Mouse (Mus musculus) C2C12 (cell line): Measurements from ENCODE around the gene Cntrob. TPM values are rescaled to one million over a fixed set of nuclear protein-coding genes. Genes with fewer than 3 reads are reported as not detected.

Experiments
- H3K27me3 ChIP-seq: one replicate; pipeline ENCODE4 v1.6.1; 2011; ENCODE audit not compliant: control insufficient read depth, insufficient read depth, insufficient read length
- H3K36me3 ChIP-seq: one replicate; pipeline ENCODE4 v1.6.1; 2011; ENCODE audit not compliant: control insufficient read depth, insufficient read depth
- H3K4me3 ChIP-seq: one replicate; pipeline ENCODE4 v1.5.1; 2011; ENCODE audit warnings: mild to moderate bottlenecking, control low read depth; ENCODE audit not compliant: poor library complexity, insufficient read depth, severe bottlenecking
- H3K79me2 ChIP-seq: one replicate; pipeline ENCODE4 v1.6.1; 2011; ENCODE audit not compliant: control insufficient read depth, insufficient read depth
- H3K79me3 ChIP-seq: one replicate; pipeline ENCODE4 v1.6.1; 2011; ENCODE audit warnings: low read depth, control low read depth
- H3ac ChIP-seq: one replicate; pipeline ENCODE3; 2011; ENCODE audit warnings: low read depth; ENCODE audit not compliant: control insufficient read depth, insufficient read length
- CEBPB ChIP-seq: IDR thresholded peaks from one replicate; pipeline ENCODE4 v1.6.1; 2011; ENCODE audit warnings: low read depth, mild to moderate bottlenecking, control low read depth, moderate library complexity
- CTCF ChIP-seq: IDR thresholded peaks from one replicate; pipeline ENCODE4 v1.5.1; 2011; ENCODE audit not compliant: control insufficient read depth, insufficient read depth, insufficient read length
- FOSL1 ChIP-seq: IDR thresholded peaks from one replicate; pipeline ENCODE4 v1.8.0; 2011; ENCODE audit warnings: mild to moderate bottlenecking, low read length; ENCODE audit not compliant: poor library complexity, insufficient read depth, severe bottlenecking
- MAX ChIP-seq: IDR thresholded peaks from one replicate; pipeline ENCODE4 v1.6.1; 2011; ENCODE audit warnings: mild to moderate bottlenecking, control low read depth
- MYOD1 ChIP-seq: IDR thresholded peaks from one replicate; pipeline ENCODE4 v1.6.1; 2011; ENCODE audit warnings: low read depth; ENCODE audit not compliant: control insufficient read depth, insufficient read length
- MYOG ChIP-seq: IDR thresholded peaks from one replicate; pipeline ENCODE4 v1.6.1; 2011; ENCODE audit not compliant: control insufficient read depth, insufficient read length; ENCODE audit errors: extremely low read depth
- USF1 ChIP-seq: IDR thresholded peaks from one replicate; pipeline ENCODE4 v1.6.1; 2011; ENCODE audit warnings: low read depth, mild to moderate bottlenecking, control low read depth, moderate library complexity
- polyA plus RNA-seq: library from polyadenylated mRNA; unstranded; fragments of >200 nt; fragmentation: generic; extraction: Trizol; gene quantifications from one replicate; pipeline ENCODE4 v1.2.1, GENCODE M21; 2012; ENCODE audit warnings: missing spikeins

Gene Cntrob
- polyA plus RNA-seq, 1 experiment = 9.9 TPM

GRCm38 (mm10) chr11:69257072-69257471 lies 66.5 kb downstream of the Cntrob start:
- TF ChIP-seq MYOD1 = peak; percentile 56
- no peak for TF ChIP-seq FOSL1

GRCm38 (mm10) chr11:69254808-69255207 lies 68.8 kb downstream of the Cntrob start:
- no peak for TF ChIP-seq MYOD1
- no peak for TF ChIP-seq USF1
- no peak for TF ChIP-seq FOSL1
- TF ChIP-seq MAX = no peak
- TF ChIP-seq MYOG = no peak
- TF ChIP-seq CEBPB = no peak
- no peak for TF ChIP-seq CTCF
- no peaks in the 10 kb centered on the region for H3K27me3 ChIP-seq
- no peak overlapping the region for H3ac ChIP-seq
- no peak overlapping the region for H3K4me3 ChIP-seq
- no peaks in the 10 kb centered on the region for H3K79me2 ChIP-seq
- no peaks in the 10 kb centered on the region for H3K36me3 ChIP-seq
- H3K79me3 ChIP-seq = no peaks in the 10 kb centered on the region

More at GRCm38 (mm10) chr11:69257072-69257471, 66.5 kb downstream of the Cntrob start:
- H3ac ChIP-seq = no peak overlapping the region
- H3K79me3 ChIP-seq = no peaks in the 10 kb centered on the region
- H3K36me3 ChIP-seq = no peaks in the 10 kb centered on the region
- H3K79me2 ChIP-seq = no peaks in the 10 kb centered on the region
- H3K4me3 ChIP-seq = no peak overlapping the region
- H3K27me3 ChIP-seq = no peaks in the 10 kb centered on the region

GRCm38 (mm10) chr11:69253131-69253530 lies 70.4 kb downstream of the Cntrob start:
- H3K79me2 ChIP-seq = no peaks in the 10 kb centered on the region
- H3K27me3 ChIP-seq = no peaks in the 10 kb centered on the region
- TF ChIP-seq MAX = peak; percentile 49
- TF ChIP-seq USF1 = no peak
- peak; percentile 25 for TF ChIP-seq MYOD1
- TF ChIP-seq CEBPB = no peak
- no peak for TF ChIP-seq MYOG
- no peak for TF ChIP-seq CTCF
- no peak overlapping the region for H3K4me3 ChIP-seq
- no peaks in the 10 kb centered on the region for H3K36me3 ChIP-seq
- no peaks in the 10 kb centered on the region for H3K79me3 ChIP-seq
- no peak overlapping the region for H3ac ChIP-seq

GRCm38 (mm10) chr11:69251953-69252352 lies 71.6 kb downstream of the Cntrob start:
- H3K27me3 ChIP-seq = no peaks in the 10 kb centered on the region
- no peaks in the 10 kb centered on the region for H3K36me3 ChIP-seq
- no peaks in the 10 kb centered on the region for H3K79me3 ChIP-seq
- no peaks in the 10 kb centered on the region for H3K79me2 ChIP-seq
- no peak overlapping the region for H3ac ChIP-seq
- H3K4me3 ChIP-seq = no peak overlapping the region
- no peak for TF ChIP-seq MAX
- no peak for TF ChIP-seq CTCF
- TF ChIP-seq CEBPB = no peak
- TF ChIP-seq USF1 = no peak
- TF ChIP-seq MYOG = no peak
- TF ChIP-seq MYOD1 = no peak
- no peak for TF ChIP-seq FOSL1

- no peaks in the 10 kb centered on the region for H3K79me3 ChIP-seq
- H3K4me3 ChIP-seq = no peak overlapping the region
- H3K27me3 ChIP-seq = no peaks in the 10 kb centered on the region
- H3K36me3 ChIP-seq = no peaks in the 10 kb centered on the region
- H3ac ChIP-seq = no peak overlapping the region
- no peak for TF ChIP-seq USF1
- TF ChIP-seq MAX = no peak
- TF ChIP-seq MYOG = no peak
- TF ChIP-seq CEBPB = no peak
- no peak for TF ChIP-seq MYOD1
- no peak for TF ChIP-seq CTCF
- no peak for TF ChIP-seq FOSL1
- no peaks in the 10 kb centered on the region for H3K79me2 ChIP-seq
Measured at GRCm38 (mm10) chr11:69251135-69251842, 72.3 kb downstream of the Cntrob start.

GRCm38 (mm10) chr11:69250106-69250505 lies 73.5 kb downstream of the Cntrob start:
- H3K36me3 ChIP-seq = no peaks in the 10 kb centered on the region
- H3ac ChIP-seq = no peak overlapping the region
- H3K79me3 ChIP-seq = no peaks in the 10 kb centered on the region
- TF ChIP-seq FOSL1 (no peak), MYOG (no peak), MYOD1 (no peak), CTCF (no peak), USF1 (no peak), MAX (no peak)
- H3K79me2 ChIP-seq = no peaks in the 10 kb centered on the region
- no peak overlapping the region for H3K4me3 ChIP-seq
- H3K27me3 ChIP-seq = no peaks in the 10 kb centered on the region
